Mouse (Mus musculus): ENCODE data around the gene Ttll9. TPM values are rescaled to one million over a fixed set of nuclear protein-coding genes. Genes with fewer than 3 reads are reported as not detected.

The Ttll9 gene
- polyA plus RNA-seq (2014; fragmentation: Illumina TruSeq; extraction: RNeasy Lipid Tissue Mini Kit (QIAGEN cat#74804); ENCODE audit: low read depth, low replicate concordance), result not detected

GRCm38 (mm10) chr2:152962091-152962793 is at the start of gene Ttll9:
Gene Ttll9 (plus strand): TSS chr2:152962485.

GRCm38 (mm10) chr2:152933048-152933447 is 29.2 kb upstream of the Ttll9 start, which contains the start of gene Foxs1:
Gene Foxs1 (minus strand): TSS chr2:152933208.

GRCm38 (mm10) chr2:152951065-152951849 is 11.0 kb upstream of the Ttll9 start, which contains the start of gene Dusp15:
Gene Dusp15 (minus strand): TSS chr2:152951698.

GRCm38 (mm10) chr2:153014758-153015593 is 52.7 kb downstream of the Ttll9 start, which contains the start of gene Pdrg1:
Gene Pdrg1 (minus strand): TSS chr2:153015427.

GRCm38 (mm10) chr2:153031126-153032082 is 69.1 kb downstream of the Ttll9 start, which contains the start of gene Xkr7:
Gene Xkr7 (plus strand): TSS chr2:153031852.

Other genes with a start within 250 kb of the Ttll9 start
- gene Id1, start 226.2 kb upstream of the Ttll9 start, polyA plus RNA-seq (2014; fragmentation: Illumina TruSeq; extraction: RNeasy Lipid Tissue Mini Kit (QIAGEN cat#74804); ENCODE audit: low read depth, low replicate concordance), result 8.1 TPM
- gene Cox4i2, start 208.3 kb upstream of the Ttll9 start, polyA plus RNA-seq (2014; fragmentation: Illumina TruSeq; extraction: RNeasy Lipid Tissue Mini Kit (QIAGEN cat#74804); ENCODE audit: low read depth, low replicate concordance), result not detected
- gene Bcl2l1, start 130.8 kb upstream of the Ttll9 start, polyA plus RNA-seq (2014; fragmentation: Illumina TruSeq; extraction: RNeasy Lipid Tissue Mini Kit (QIAGEN cat#74804); ENCODE audit: low read depth, low replicate concordance), result 12.8 TPM
- gene Tpx2, start 114.5 kb upstream of the Ttll9 start, polyA plus RNA-seq (2014; fragmentation: Illumina TruSeq; extraction: RNeasy Lipid Tissue Mini Kit (QIAGEN cat#74804); ENCODE audit: low read depth, low replicate concordance), result 0.37 TPM
- not detected for gene Mylk2, start 51.1 kb upstream of the Ttll9 start, polyA plus RNA-seq (2014; fragmentation: Illumina TruSeq; extraction: RNeasy Lipid Tissue Mini Kit (QIAGEN cat#74804); ENCODE audit: low read depth, low replicate concordance)
- gene Foxs1, start 29.3 kb upstream of the Ttll9 start, polyA plus RNA-seq (2014; fragmentation: Illumina TruSeq; extraction: RNeasy Lipid Tissue Mini Kit (QIAGEN cat#74804); ENCODE audit: low read depth, low replicate concordance), result not detected
- gene Dusp15, start 10.8 kb upstream of the Ttll9 start, polyA plus RNA-seq (2014; fragmentation: Illumina TruSeq; extraction: RNeasy Lipid Tissue Mini Kit (QIAGEN cat#74804); ENCODE audit: low read depth, low replicate concordance), result not detected
- gene Pdrg1, start 52.9 kb downstream of the Ttll9 start, polyA plus RNA-seq (2014; fragmentation: Illumina TruSeq; extraction: RNeasy Lipid Tissue Mini Kit (QIAGEN cat#74804); ENCODE audit: low read depth, low replicate concordance), result 26.6 TPM
- not detected for gene Xkr7, start 69.4 kb downstream of the Ttll9 start, polyA plus RNA-seq (2014; fragmentation: Illumina TruSeq; extraction: RNeasy Lipid Tissue Mini Kit (QIAGEN cat#74804); ENCODE audit: low read depth, low replicate concordance)
- 1.2 TPM for gene Ccm2l, start 103.5 kb downstream of the Ttll9 start, polyA plus RNA-seq (2014; fragmentation: Illumina TruSeq; extraction: RNeasy Lipid Tissue Mini Kit (QIAGEN cat#74804); ENCODE audit: low read depth, low replicate concordance)
- 0.72 TPM for gene Hck, start 146.0 kb downstream of the Ttll9 start, polyA plus RNA-seq (2014; fragmentation: Illumina TruSeq; extraction: RNeasy Lipid Tissue Mini Kit (QIAGEN cat#74804); ENCODE audit: low read depth, low replicate concordance)
- gene Tm9sf4, start 198.8 kb downstream of the Ttll9 start, polyA plus RNA-seq (2014; fragmentation: Illumina TruSeq; extraction: RNeasy Lipid Tissue Mini Kit (QIAGEN cat#74804); ENCODE audit: low read depth, low replicate concordance), result 18.9 TPM